Mouse (Mus musculus) heart, embryonic 16.5 days (tissue): ENCODE measurements around the gene Dlat. TPM values are rescaled to one million over a fixed set of nuclear protein-coding genes. Genes with fewer than 3 reads are reported as not detected.

Source experiments
- ATAC-seq: fragments of 200-750 bp; cut with Nextera tagmentation; replicated peaks from 2 replicates; pipeline ENCODE4 v1.8.0; 2017; ENCODE audit warnings: moderate number of reproducible peaks; ENCODE audit not compliant: insufficient read depth, low FRiP score; ENCODE audit errors: extremely low read depth
- H3K27ac ChIP-seq: fragments of 300-500 bp; sonication (generic); 2 replicates; pipeline ENCODE4 v1.5.1; 2014; ENCODE audit warnings: mild to moderate bottlenecking, low read length, control low read depth, moderate library complexity
- H3K27me3 ChIP-seq: fragments of 300-500 bp; sonication (generic); 2 replicates; pipeline ENCODE4 v1.6.1; 2014; ENCODE audit warnings: low read length, mixed read lengths; ENCODE audit not compliant: control insufficient read depth, insufficient read depth
- H3K36me3 ChIP-seq: fragments of 300-500 bp; sonication (generic); 2 replicates; pipeline ENCODE4 v1.6.1; 2014; ENCODE audit not compliant: control insufficient read depth, insufficient read depth
- H3K4me1 ChIP-seq: fragments of 300-500 bp; sonication (generic); 2 replicates; pipeline ENCODE4 v1.6.1; 2014; ENCODE audit warnings: low read length, mixed read lengths; ENCODE audit not compliant: control insufficient read depth, insufficient read depth
- H3K4me2 ChIP-seq: fragments of 300-500 bp; sonication (generic); 2 replicates; pipeline ENCODE4 v1.6.1; 2014; ENCODE audit warnings: low read depth, mild to moderate bottlenecking, control low read depth, low read length
- H3K4me3 ChIP-seq: fragments of 300-500 bp; sonication (generic); 2 replicates; pipeline ENCODE4 v1.5.1; 2014; ENCODE audit warnings: mild to moderate bottlenecking, control low read depth, low read length
- H3K9ac ChIP-seq: fragments of 300-500 bp; sonication (generic); 2 replicates; pipeline ENCODE4 v1.6.1; 2014; ENCODE audit warnings: low read length, control low read depth
- H3K9me3 ChIP-seq: fragments of 300-500 bp; sonication (generic); replicated peaks from 2 replicates; pipeline ENCODE4 v1.6.1; 2016; ENCODE audit warnings: low read length; ENCODE audit not compliant: control insufficient read depth
- WGBS: fragments of 180-500 bp; shearing (Covaris S2); extraction: QIAGEN DNeasy Blood & Tissue Kit; methylation state at CpG from one replicate; pipeline ENCODE4 v1.1.7; 2014; 5-methylcytosine and 5-hydroxymethylcytosine counted together
- polyA plus RNA-seq: library from polyadenylated mRNA; unstranded; fragments of >200 nt; fragmentation: Nextera tagmentation; extraction: Ambion mirVana; gene quantifications from 2 replicates; pipeline ENCODE4 v1.2.1, GENCODE M21; 2015

Dlat gene
- polyA plus RNA-seq, 1 experiment from 2014 or later = 147 TPM

- H3K27ac ChIP-seq = no peak overlapping the region
- H3K27me3 ChIP-seq = no peaks in the 10 kb centered on the region
- no peaks in the 10 kb centered on the region for H3K9me3 ChIP-seq
- H3K36me3 ChIP-seq = no peaks in the 10 kb centered on the region
- no peak overlapping the region for H3K4me3 ChIP-seq
- H3K4me1 ChIP-seq = no peaks in the 10 kb centered on the region
- ATAC-seq = no peak
- 69% methylated on average over 4 of the region's 4 CpGs for WGBS
- H3K4me2 ChIP-seq = no peak overlapping the region
- no peak overlapping the region for H3K9ac ChIP-seq
Measured at GRCm38 (mm10) chr9:50586955-50587354, 72.6 kb downstream of the Dlat start.

DNA sequence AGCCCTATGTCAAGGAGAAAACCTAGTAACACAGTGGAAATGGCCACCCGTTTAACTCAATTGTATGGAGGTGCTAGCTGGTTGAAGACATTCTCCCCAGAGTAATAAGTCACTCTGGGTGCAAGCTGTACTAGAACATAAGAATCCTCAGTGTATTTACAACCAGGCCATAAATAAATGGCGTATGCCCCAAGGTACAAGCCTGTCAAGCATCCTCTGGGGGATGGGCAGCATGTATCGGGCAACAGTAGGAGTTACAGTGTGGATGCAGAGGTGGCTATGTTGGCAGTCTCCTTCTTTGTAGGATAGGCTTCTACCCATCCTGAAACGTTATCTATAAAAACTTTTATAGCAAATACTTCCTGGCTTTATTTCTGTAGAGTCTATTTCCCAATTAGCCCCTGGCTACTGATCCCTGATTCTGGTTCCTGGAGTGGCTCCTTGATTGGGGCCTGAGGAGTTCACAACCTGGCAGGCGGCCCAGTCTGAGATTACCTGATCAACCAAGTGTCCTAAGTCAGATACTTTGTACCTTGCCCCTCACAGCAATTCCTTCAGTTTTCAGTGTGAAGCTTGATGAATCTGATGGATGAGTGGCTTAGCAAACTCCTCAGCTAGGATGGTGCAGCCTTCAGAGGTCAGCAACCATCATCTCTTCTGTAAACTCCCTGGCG lies 74.3 kb downstream of the Dlat start:
- ATAC-seq = no peak
- no peaks in the 10 kb centered on the region for H3K36me3 ChIP-seq
- H3K4me3 ChIP-seq = no peak overlapping the region
- no peak overlapping the region for H3K27ac ChIP-seq
- H3K4me2 ChIP-seq = no peak overlapping the region
- no peaks in the 10 kb centered on the region for H3K4me1 ChIP-seq
- 79% methylated on average over 6 of the region's 6 CpGs for WGBS
- no peak overlapping the region for H3K9ac ChIP-seq
- H3K27me3 ChIP-seq = no peaks in the 10 kb centered on the region
- H3K9me3 ChIP-seq = no peaks in the 10 kb centered on the region

Other genes with a start within 250 kb of the Dlat start
- 1.1 and 1.7 TPM in 2 replicates for gene Plet1, start 165.3 kb downstream of the Dlat start, polyA plus RNA-seq
- gene Pts, start 131.1 kb downstream of the Dlat start, polyA plus RNA-seq = 91.6 and 93.2 TPM in 2 replicates
- 3.7 and 3.9 TPM in 2 replicates for gene Il18, start 105.0 kb downstream of the Dlat start, polyA plus RNA-seq
- 0.21 TPM in 1 of 2 replicates, not detected in the other for gene Bco2, start 104.6 kb downstream of the Dlat start, polyA plus RNA-seq
- not detected in 2 replicates for gene Tex12, start 98.5 kb downstream of the Dlat start, polyA plus RNA-seq
- 852 and 860 TPM in 2 replicates for gene Sdhd, start 56.0 kb downstream of the Dlat start, polyA plus RNA-seq
- gene Timm8b, start 55.9 kb downstream of the Dlat start, polyA plus RNA-seq = 243 and 261 TPM in 2 replicates
- gene Pih1d2, start 42.5 kb downstream of the Dlat start, polyA plus RNA-seq = 1.9 and 3.1 TPM in 2 replicates
- gene Nkapd1, start 42.3 kb downstream of the Dlat start, polyA plus RNA-seq = 12.1 and 13.0 TPM in 2 replicates
- gene Dixdc1, start 79.7 kb upstream of the Dlat start, polyA plus RNA-seq = 8.6 and 10.3 TPM in 2 replicates
- 7.9 and 9.8 TPM in 2 replicates for gene 2310030G06Rik, start 86.8 kb upstream of the Dlat start, polyA plus RNA-seq
- 1,241 and 1,315 TPM in 2 replicates for gene Cryab, start 91.5 kb upstream of the Dlat start, polyA plus RNA-seq
- gene Hspb2, start 92.6 kb upstream of the Dlat start, polyA plus RNA-seq = 242 and 286 TPM in 2 replicates
- gene Fdxacb1, start 108.5 kb upstream of the Dlat start, polyA plus RNA-seq = 10.7 and 11.0 TPM in 2 replicates
- 27.2 and 27.5 TPM in 2 replicates for gene Alg9, start 115.2 kb upstream of the Dlat start, polyA plus RNA-seq
- 28.7 and 30.0 TPM in 2 replicates for gene 1110032A03Rik, start 115.7 kb upstream of the Dlat start, polyA plus RNA-seq
- 38.2 and 41.8 TPM in 2 replicates for gene Ppp2r1b, start 185.5 kb upstream of the Dlat start, polyA plus RNA-seq